Mouse (Mus musculus) limb, embryonic 12.5 days (tissue): Measurements from ENCODE around the gene Syngr3. TPM values are rescaled to one million over a fixed set of nuclear protein-coding genes. Genes with fewer than 3 reads are reported as not detected.

Source experiments
- ATAC-seq: fragments of 200-750 bp; cut with Nextera tagmentation; 2 replicates; pipeline ENCODE4 v1.8.0; 2017; ENCODE audit warnings: low read depth, moderate TSS enrichment; ENCODE audit not compliant: insufficient number of reproducible peaks, insufficient read depth, low FRiP score, low TSS enrichment
- H3K27ac ChIP-seq: fragments of 300-500 bp; sonication (generic); 2 replicates; pipeline ENCODE4 v1.5.1; 2016; ENCODE audit warnings: mild to moderate bottlenecking, moderate library complexity
- H3K27me3 ChIP-seq: fragments of 300-500 bp; sonication (generic); 2 replicates; pipeline ENCODE4 v1.6.1; 2016; ENCODE audit warnings: mild to moderate bottlenecking, moderate library complexity
- H3K36me3 ChIP-seq: fragments of 300-500 bp; sonication (generic); 2 replicates; pipeline ENCODE4 v1.6.1; 2016; ENCODE audit warnings: mild to moderate bottlenecking, moderate library complexity
- H3K4me1 ChIP-seq: fragments of 300-500 bp; sonication (generic); replicated peaks from 2 replicates; pipeline ENCODE4 v1.6.1; 2016
- H3K4me2 ChIP-seq: fragments of 300-500 bp; sonication (generic); 2 replicates; pipeline ENCODE4 v1.6.1; 2016; ENCODE audit warnings: mild to moderate bottlenecking, moderate library complexity
- H3K4me3 ChIP-seq: fragments of 300-500 bp; sonication (generic); replicated peaks from 2 replicates; pipeline ENCODE4 v1.5.1; 2016; ENCODE audit warnings: mild to moderate bottlenecking
- H3K9ac ChIP-seq: fragments of 300-500 bp; sonication (generic); replicated peaks from 2 replicates; pipeline ENCODE4 v1.6.1; 2016; ENCODE audit warnings: mild to moderate bottlenecking, moderate library complexity
- H3K9me3 ChIP-seq: fragments of 300-500 bp; sonication (generic); 2 replicates; pipeline ENCODE4 v1.6.1; 2016; ENCODE audit warnings: mild to moderate bottlenecking, moderate library complexity
- WGBS: fragments of 180-500 bp; shearing (Covaris S2); methylation state at CpG from one replicate; pipeline ENCODE4 v1.1.7; 2016; 5-methylcytosine and 5-hydroxymethylcytosine counted together
- polyA plus RNA-seq: library from polyadenylated mRNA; unstranded; fragments of >200 nt; fragmentation: Nextera tagmentation; extraction: Ambion mirVana; gene quantifications from 2 replicates; pipeline ENCODE4 v1.2.1, GENCODE M21; 2016

Syngr3 gene
- polyA plus RNA-seq, 1 experiment from 2014 or later = 8.2 TPM

- peaks cover 58% of the 10 kb centered on the region for H3K4me1 ChIP-seq
- peaks cover 72% of the 10 kb centered on the region for H3K36me3 ChIP-seq
- no peak overlapping the region for H3K4me2 ChIP-seq
- no peaks in the 10 kb centered on the region for H3K27me3 ChIP-seq
- H3K9ac ChIP-seq = no peak overlapping the region
- no peak for ATAC-seq
- 61% methylated on average over 6 of the region's 6 CpGs for WGBS
- H3K9me3 ChIP-seq = no peaks in the 10 kb centered on the region
- no peak overlapping the region for H3K27ac ChIP-seq
- H3K4me3 ChIP-seq = no peak overlapping the region
Observed at GRCm38 (mm10) chr17:24642791-24643343, 46.9 kb downstream of the Syngr3 start.

- H3K27me3 ChIP-seq = no peaks in the 10 kb centered on the region
- H3K9ac ChIP-seq = no peak overlapping the region
- ATAC-seq = no peak
- no peak overlapping the region for H3K4me3 ChIP-seq
- peaks cover 71% of the 10 kb centered on the region for H3K36me3 ChIP-seq
- no peak overlapping the region for H3K4me2 ChIP-seq
- 91% methylated on average over 14 of the region's 14 CpGs for WGBS
- H3K4me1 ChIP-seq = peaks cover 53% of the 10 kb centered on the region
- no peaks in the 10 kb centered on the region for H3K9me3 ChIP-seq
- no peak overlapping the region for H3K27ac ChIP-seq
Observed at GRCm38 (mm10) chr17:24641944-24642343, 47.8 kb downstream of the Syngr3 start.

GRCm38 (mm10) chr17:24640581-24640980 is 49.2 kb downstream of the Syngr3 start:
- Histone ChIP-seq H3K36me3 (peaks cover 69% of the 10 kb centered on the region), H3K27me3 (no peaks in the 10 kb centered on the region), H3K4me2 (no peak overlapping the region), H3K9me3 (no peaks in the 10 kb centered on the region), H3K4me1 (peaks cover 53% of the 10 kb centered on the region), H3K27ac (peak overlapping the region; percentile 98), H3K4me3 (no peak overlapping the region), H3K9ac (no peak overlapping the region)
- 96% methylated on average over 15 of the region's 15 CpGs for WGBS
- ATAC-seq = no peak

GRCm38 (mm10) chr17:24640119-24640518 is 49.6 kb downstream of the Syngr3 start:
- ATAC-seq = no peak
- H3K4me2 ChIP-seq = peak overlapping the region; percentile 48
- no peaks in the 10 kb centered on the region for H3K27me3 ChIP-seq
- no peaks in the 10 kb centered on the region for H3K9me3 ChIP-seq
- peaks cover 66% of the 10 kb centered on the region for H3K36me3 ChIP-seq
- no peak overlapping the region; the same call in 1 of the 2 replicates for H3K4me3 ChIP-seq
- H3K4me1 ChIP-seq = peaks cover 48% of the 10 kb centered on the region
- 86% methylated on average over 7 of the region's 7 CpGs for WGBS
- H3K9ac ChIP-seq = peak overlapping the region; percentile 57; the same call in 1 of the 2 replicates
- H3K27ac ChIP-seq = peak overlapping the region; percentile 98

GRCm38 (mm10) chr17:24639571-24639988 is 50.2 kb downstream of the Syngr3 start:
- ATAC-seq = peak; percentile 82
- Histone ChIP-seq H3K9me3 (no peaks in the 10 kb centered on the region), H3K27me3 (no peaks in the 10 kb centered on the region), H3K4me2 (peak overlapping the region; percentile 48), H3K36me3 (peaks cover 61% of the 10 kb centered on the region), H3K4me1 (peaks cover 43% of the 10 kb centered on the region), H3K9ac (peak overlapping the region; percentile 57), H3K4me3 (peak overlapping the region; percentile 6), H3K27ac (peak overlapping the region; percentile 98)
- WGBS = 14% methylated on average over 5 of the region's 5 CpGs

- Histone ChIP-seq H3K36me3 (peaks cover 58% of the 10 kb centered on the region), H3K4me1 (peaks cover 35% of the 10 kb centered on the region), H3K4me2 (peak overlapping the region; percentile 48), H3K27me3 (no peaks in the 10 kb centered on the region), H3K9me3 (no peaks in the 10 kb centered on the region), H3K9ac (peak overlapping the region; percentile 40; the same call in 1 of the 2 replicates), H3K4me3 (0 out of 2 replicates have a peak overlapping the region, but pooled peaks have one; percentile 6), H3K27ac (peak overlapping the region; percentile 98)
- 44% methylated on average over 9 of the region's 9 CpGs for WGBS
- peak; percentile 22; the same call in 1 of the 2 replicates for ATAC-seq
Observed at GRCm38 (mm10) chr17:24638840-24639239, 50.9 kb downstream of the Syngr3 start.

GRCm38 (mm10) chr17:24638214-24638613 is 51.5 kb downstream of the Syngr3 start:
- ATAC-seq = no peak
- Histone ChIP-seq H3K9ac (peak overlapping the region; percentile 40; the same call in 1 of the 2 replicates), H3K4me2 (0 out of 2 replicates have a peak overlapping the region, but pooled peaks have one; percentile 48), H3K27me3 (no peaks in the 10 kb centered on the region), H3K4me3 (no peak overlapping the region), H3K9me3 (no peaks in the 10 kb centered on the region), H3K27ac (peak overlapping the region; percentile 98), H3K4me1 (peaks cover 35% of the 10 kb centered on the region), H3K36me3 (peaks cover 58% of the 10 kb centered on the region)
- 93% methylated on average over 4 of the region's 4 CpGs for WGBS

GRCm38 (mm10) chr17:24636781-24637481 is 52.8 kb downstream of the Syngr3 start:
- Histone ChIP-seq H3K9me3 (no peaks in the 10 kb centered on the region), H3K27me3 (no peaks in the 10 kb centered on the region), H3K9ac (no peak overlapping the region), H3K4me2 (no peak overlapping the region), H3K36me3 (peaks cover 47% of the 10 kb centered on the region), H3K4me3 (no peak overlapping the region), H3K4me1 (peaks cover 37% of the 10 kb centered on the region), H3K27ac (no peak overlapping the region)
- 77% methylated on average over 5 of the region's 5 CpGs for WGBS
- no peak for ATAC-seq

GRCm38 (mm10) chr17:24635694-24636093 is 54.1 kb downstream of the Syngr3 start:
- H3K27me3 ChIP-seq = no peaks in the 10 kb centered on the region
- H3K4me3 ChIP-seq = no peak overlapping the region
- H3K9me3 ChIP-seq = no peaks in the 10 kb centered on the region
- H3K36me3 ChIP-seq = peaks cover 39% of the 10 kb centered on the region
- H3K4me2 ChIP-seq = no peak overlapping the region
- ATAC-seq = no peak
- WGBS = 94% methylated on average over 5 of the region's 5 CpGs
- H3K27ac ChIP-seq = no peak overlapping the region
- peaks cover 42% of the 10 kb centered on the region for H3K4me1 ChIP-seq
- H3K9ac ChIP-seq = no peak overlapping the region
